Mouse (Mus musculus) thymus, adult 2 months (tissue): ENCODE measurements around the gene Dusp14.

Source experiments
- CTCF ChIP-seq: fragments of 200-500 bp; IDR thresholded peaks from 2 replicates; pipeline ENCODE4 v1.5.1; 2012; ENCODE audit warnings: mild to moderate bottlenecking, control low read depth, low read length, moderate library complexity, borderline replicate concordance; ENCODE audit not compliant: control insufficient read depth, poor library complexity, insufficient read depth; ENCODE audit errors: extremely low read depth
- POLR2A ChIP-seq: fragments of 200-500 bp; IDR thresholded peaks from 2 replicates; pipeline ENCODE4 v1.6.1; 2012; ENCODE audit warnings: mild to moderate bottlenecking, low read length, control low read depth, moderate library complexity; ENCODE audit not compliant: control insufficient read depth, poor library complexity, insufficient read depth; ENCODE audit errors: extremely low read depth

DNA sequence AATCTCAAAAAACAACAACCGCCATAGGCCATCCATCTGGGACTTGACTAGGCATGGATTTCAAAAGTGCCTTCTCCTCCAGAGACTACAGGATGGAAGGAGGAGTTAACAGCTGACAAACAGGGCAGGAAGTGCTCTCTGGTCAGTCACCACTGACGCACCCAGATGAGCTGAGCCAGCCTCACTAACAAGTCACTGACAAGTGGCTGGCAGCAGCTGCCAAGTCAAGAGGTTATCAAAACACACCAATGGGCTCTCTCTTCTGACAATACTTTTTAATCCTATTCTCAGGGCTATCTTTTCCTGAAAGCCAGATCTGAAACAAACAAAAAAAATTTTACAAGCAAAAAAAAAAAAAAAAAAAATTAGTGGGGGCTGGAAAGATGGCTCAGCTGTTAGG is 6.3 kb downstream of the Dusp14 start:
- TF ChIP-seq POLR2A: no peak
- no peak for TF ChIP-seq CTCF
